Mouse (Mus musculus) layer of hippocampus, adult 9-10 months (tissue): Measurements from ENCODE around the gene Epgn.

ENCODE experiments used
- DNase-seq: peaks from one replicate; pipeline ENCODE4 v3.0.0; 2022; ENCODE audit warnings: low spot score

Gene Epgn

GRCm38 (mm10) chr5:91027164-91027563 is at the start of gene Epgn:
Gene Epgn (plus strand): TSS chr5:91027464.
- no peak for DNase-seq

- DNase-seq: no peak
Measured at GRCm38 (mm10) chr5:90980297-90980696, 47.0 kb upstream of the Epgn start.

GRCm38 (mm10) chr5:90987605-90988004 is 39.7 kb upstream of the Epgn start:
- no peak for DNase-seq

GRCm38 (mm10) chr5:90988149-90988548 is 39.1 kb upstream of the Epgn start:
- no peak for DNase-seq

- DNase-seq: no peak
Measured at GRCm38 (mm10) chr5:90988592-90988991, 38.7 kb upstream of the Epgn start.

GRCm38 (mm10) chr5:90999942-91000341 is 27.3 kb upstream of the Epgn start:
- no peak for DNase-seq

GRCm38 (mm10) chr5:91015216-91015615 is 12.0 kb upstream of the Epgn start:
- no peak for DNase-seq

- no peak for DNase-seq
Measured at GRCm38 (mm10) chr5:91023114-91023513, 4.2 kb upstream of the Epgn start.

- DNase-seq: no peak
Measured at GRCm38 (mm10) chr5:91027840-91028239, 576 bp downstream of the Epgn start.

GRCm38 (mm10) chr5:91030629-91031028 is 3.4 kb downstream of the Epgn start:
- DNase-seq: no peak

- DNase-seq: no peak
Measured at GRCm38 (mm10) chr5:91035341-91035740, 8.1 kb downstream of the Epgn start.

GRCm38 (mm10) chr5:91036628-91037027 is 9.4 kb downstream of the Epgn start:
- DNase-seq: no peak

GRCm38 (mm10) chr5:91037756-91038155 is 10.5 kb downstream of the Epgn start:
- no peak for DNase-seq

GRCm38 (mm10) chr5:91038547-91038946 is 11.3 kb downstream of the Epgn start:
- DNase-seq: no peak

- no peak for DNase-seq
Measured at GRCm38 (mm10) chr5:91038963-91039362, 11.7 kb downstream of the Epgn start.

GRCm38 (mm10) chr5:91047987-91048386 is 20.7 kb downstream of the Epgn start:
- DNase-seq: no peak

- DNase-seq: no peak
Measured at GRCm38 (mm10) chr5:91048397-91048796, 21.1 kb downstream of the Epgn start.

GRCm38 (mm10) chr5:91072340-91072739 is 45.1 kb downstream of the Epgn start:
- DNase-seq: no peak

GRCm38 (mm10) chr5:91073626-91074025 is 46.4 kb downstream of the Epgn start:
- no peak for DNase-seq

GRCm38 (mm10) chr5:91074026-91074425 is 46.8 kb downstream of the Epgn start:
- no peak for DNase-seq

GRCm38 (mm10) chr5:91074450-91074950 is 47.2 kb downstream of the Epgn start, which contains the start of gene Ereg:
Gene Ereg (plus strand): TSS chr5:91074622.
- no peak for DNase-seq

- DNase-seq: no peak
Measured at GRCm38 (mm10) chr5:91075021-91075420, 47.8 kb downstream of the Epgn start.

- DNase-seq: no peak
Measured at GRCm38 (mm10) chr5:91083016-91083415, 55.8 kb downstream of the Epgn start.
